Mouse (Mus musculus) adrenal gland (tissue): ENCODE results near the gene Sh2d6.

Experiments used
- intact Hi-C: fragments of 180-260 bp; cut with DNase I; formaldehyde crosslinking; loops from one replicate; pipeline ENCODE4 v1.15.1; 2025
- long read RNA-seq, 2 experiments: library from polyadenylated mRNA; unstranded; transcript quantifications; one replicate each; pipeline ENCODE4 v2.0.0; 2020; ENCODE audit warnings: borderline replicate concordance in 1 of 2; ENCODE audit not compliant: insufficient replicate concordance in 1 of 2

Gene Sh2d6
- long read RNA-seq, experiment 1: 0 reads
- long read RNA-seq, experiment 2: 0 reads

DNA sequence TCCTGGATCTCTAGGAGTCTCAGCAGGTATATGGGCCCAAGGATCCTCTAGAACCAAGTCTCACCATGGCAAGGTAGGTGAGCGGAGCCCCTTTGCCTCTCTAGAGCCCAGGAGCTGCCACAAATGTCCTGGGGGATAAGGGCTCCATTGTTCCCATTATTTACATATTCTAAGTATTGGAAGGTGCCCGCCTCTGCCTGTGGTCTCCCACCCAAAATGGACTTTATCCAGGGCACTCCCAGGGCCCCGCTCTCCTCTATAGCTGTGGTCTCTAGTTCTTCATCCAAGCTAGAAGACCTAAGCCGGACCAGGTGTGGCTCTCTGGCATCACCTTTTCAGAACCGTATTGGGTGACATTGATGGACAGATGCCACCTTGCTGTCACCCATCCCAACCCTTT lies at the start of gene Sh2d6:
Sh2d6 (minus strand) TSS at position 101 of the 400 bp plus-strand sequence.
- intact Hi-C loops: no loop called here

DNA sequence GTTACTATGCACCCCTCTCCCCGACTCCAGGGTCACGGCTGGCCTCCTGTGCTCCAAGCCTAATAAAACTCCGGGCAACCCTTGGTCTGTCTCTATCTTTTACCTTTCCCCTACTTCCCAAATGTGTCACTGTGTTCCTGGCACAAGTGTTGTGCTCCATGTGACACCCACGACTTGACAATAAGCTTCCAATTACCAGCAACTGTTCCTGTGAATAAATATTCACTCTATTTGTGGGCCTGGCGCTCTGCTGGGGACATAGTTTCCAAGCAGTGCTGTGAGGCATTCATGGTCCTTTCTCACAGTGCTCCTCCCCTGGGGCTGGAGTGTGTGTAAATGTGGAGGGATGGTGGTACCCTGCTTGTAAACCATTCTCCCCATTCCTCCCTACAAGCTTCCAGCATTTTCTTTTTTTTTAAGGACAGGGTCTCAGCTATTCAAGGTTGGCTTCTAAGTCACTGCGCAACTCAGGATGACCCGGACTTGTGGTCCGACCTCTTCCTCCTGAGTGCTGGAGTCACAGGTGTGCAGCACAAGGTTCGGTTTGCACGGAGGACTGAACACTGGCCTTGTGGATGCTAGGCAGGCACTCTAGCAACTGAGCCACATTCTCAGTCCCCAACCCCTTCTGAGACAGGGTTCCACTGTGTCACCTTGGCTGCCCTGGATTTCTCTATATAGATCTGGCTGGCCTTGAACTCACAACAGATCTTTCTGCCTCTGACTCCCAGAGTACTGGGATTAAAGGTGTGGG lies 49.3 kb upstream of the Sh2d6 start:
- intact Hi-C loops: no loop called here

GRCm38 (mm10) chr6:72568736-72569135 lies 47.2 kb upstream of the Sh2d6 start:
- intact Hi-C loops: no loop called here

DNA sequence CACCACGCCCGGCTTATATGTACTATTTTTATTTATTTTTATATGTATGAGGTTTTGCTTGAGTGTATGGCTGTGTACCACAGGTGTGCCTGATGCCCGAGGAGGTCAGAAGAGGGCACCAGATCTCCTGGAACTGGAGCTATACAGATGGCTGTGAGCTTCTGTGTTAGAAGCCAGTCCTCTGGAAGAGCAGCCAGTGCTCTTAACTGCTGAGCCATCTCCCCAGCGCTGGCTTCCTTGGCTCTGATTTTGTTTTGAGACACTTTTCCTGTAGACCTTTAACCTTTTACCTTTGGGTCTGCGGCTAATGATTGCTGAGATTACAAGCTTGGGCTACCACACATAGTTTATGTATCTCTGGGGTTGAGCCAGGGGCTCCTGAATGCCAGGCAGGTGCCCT lies 46.0 kb upstream of the Sh2d6 start:
- intact Hi-C loops: loop anchor here (2.0 kb wide), 1 partner anchor 139 kb away; no protein-coding TSS in a partner anchor

GRCm38 (mm10) chr6:72566044-72566443 lies 44.5 kb upstream of the Sh2d6 start:
- intact Hi-C loops: loop anchor here (1.0 to 2.0 kb wide), 2 partner anchors 31 to 137 kb away; no protein-coding TSS in a partner anchor

DNA sequence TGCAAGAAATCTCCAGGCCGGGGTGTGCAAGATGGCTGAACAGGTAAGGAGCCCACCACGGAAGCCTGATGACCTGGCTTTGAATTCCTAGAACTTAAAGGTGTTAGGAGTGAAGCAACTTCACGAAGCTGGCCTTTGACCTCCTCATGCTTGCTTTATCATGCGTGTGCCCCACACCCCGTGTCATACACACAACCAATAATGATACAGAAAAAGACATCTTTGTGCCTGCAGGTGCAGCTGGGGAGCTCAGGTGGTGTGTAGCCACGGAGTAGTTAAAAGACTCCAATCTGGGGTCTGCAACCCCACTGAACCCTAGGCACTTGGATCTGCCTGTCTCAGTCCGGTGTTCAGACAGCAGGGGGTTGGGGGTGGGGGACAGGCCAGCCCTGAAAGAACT lies 44.0 kb upstream of the Sh2d6 start:
- intact Hi-C loops: no loop called here

DNA sequence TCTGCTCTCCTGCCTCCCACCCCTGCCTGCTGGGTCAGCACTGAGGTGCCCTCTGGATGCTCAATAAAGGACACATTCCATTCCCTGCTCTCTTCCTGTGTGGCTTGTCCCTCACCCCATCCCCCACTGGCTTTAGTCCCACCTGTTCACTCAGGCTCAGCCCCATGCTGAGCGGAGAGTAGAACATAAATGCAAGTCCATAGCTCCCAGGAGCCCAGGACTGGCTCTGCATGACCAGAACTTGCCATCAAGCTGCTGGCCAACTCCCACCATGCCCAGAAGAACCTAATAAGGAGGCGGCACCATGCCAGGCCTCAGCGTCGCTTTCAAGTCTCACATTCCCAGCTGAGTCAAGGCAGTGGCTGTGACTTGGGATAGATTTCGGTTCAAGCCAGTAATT lies 41.4 kb upstream of the Sh2d6 start:
- intact Hi-C loops: no loop called here

DNA sequence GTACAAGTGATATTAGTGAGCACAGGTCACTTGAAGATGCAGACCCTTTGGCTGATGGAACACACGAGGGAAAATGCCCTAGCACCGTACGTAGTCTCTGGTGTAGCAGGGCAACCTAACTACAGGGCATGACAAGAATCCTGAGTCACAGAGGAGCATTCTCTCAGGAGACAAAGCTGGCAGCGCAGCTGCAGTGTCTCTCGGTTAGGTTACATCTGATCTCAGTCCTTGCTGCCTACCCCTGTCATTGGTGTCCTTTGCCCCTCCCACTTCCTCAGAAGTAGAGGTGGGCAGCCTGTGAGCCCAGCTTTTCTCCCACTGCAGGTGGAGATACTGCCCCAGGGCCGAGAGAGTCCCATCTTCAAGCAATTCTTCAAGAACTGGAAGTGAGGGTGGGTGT lies 41.0 kb upstream of the Sh2d6 start:
- intact Hi-C loops: no loop called here

DNA sequence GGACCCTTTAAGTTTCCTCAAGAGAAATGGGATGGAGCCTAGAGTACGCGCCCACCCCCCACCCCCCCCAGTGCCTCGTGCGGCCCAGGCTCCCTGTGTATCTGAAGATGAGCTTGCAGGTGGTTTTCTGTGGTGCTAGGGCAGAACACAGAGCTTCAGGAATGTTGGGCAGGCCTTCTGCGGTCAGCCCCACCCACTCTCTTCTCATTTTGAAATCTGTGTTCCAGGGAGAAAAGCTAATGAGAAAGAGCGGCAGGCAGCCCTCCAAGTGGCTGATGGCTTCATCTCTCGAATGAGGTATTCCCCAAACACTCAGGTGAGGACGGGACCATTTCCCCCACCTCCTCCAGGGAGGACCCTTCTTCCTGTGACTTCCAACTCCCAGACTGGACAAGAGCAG lies 39.3 kb upstream of the Sh2d6 start:
- intact Hi-C loops: no loop called here

DNA sequence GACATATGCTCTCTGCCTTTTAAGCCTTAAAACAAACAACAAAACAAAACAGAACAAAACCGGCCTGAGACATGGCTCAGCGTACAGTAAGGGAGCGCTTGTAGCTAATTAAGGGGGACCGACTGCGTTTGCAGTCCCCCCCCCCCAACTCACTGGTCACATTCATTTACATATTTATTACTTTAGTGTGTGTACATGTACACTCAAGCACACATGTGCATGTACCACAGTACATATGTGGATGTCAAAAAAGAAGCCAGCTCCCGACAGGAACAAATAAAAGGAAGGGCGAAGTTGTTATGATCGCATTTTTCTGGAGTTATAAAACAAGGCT lies 31.5 kb upstream of the Sh2d6 start:
- intact Hi-C loops: no loop called here

GRCm38 (mm10) chr6:72552171-72553078 lies 30.9 kb upstream of the Sh2d6 start:
- intact Hi-C loops: no loop called here

DNA sequence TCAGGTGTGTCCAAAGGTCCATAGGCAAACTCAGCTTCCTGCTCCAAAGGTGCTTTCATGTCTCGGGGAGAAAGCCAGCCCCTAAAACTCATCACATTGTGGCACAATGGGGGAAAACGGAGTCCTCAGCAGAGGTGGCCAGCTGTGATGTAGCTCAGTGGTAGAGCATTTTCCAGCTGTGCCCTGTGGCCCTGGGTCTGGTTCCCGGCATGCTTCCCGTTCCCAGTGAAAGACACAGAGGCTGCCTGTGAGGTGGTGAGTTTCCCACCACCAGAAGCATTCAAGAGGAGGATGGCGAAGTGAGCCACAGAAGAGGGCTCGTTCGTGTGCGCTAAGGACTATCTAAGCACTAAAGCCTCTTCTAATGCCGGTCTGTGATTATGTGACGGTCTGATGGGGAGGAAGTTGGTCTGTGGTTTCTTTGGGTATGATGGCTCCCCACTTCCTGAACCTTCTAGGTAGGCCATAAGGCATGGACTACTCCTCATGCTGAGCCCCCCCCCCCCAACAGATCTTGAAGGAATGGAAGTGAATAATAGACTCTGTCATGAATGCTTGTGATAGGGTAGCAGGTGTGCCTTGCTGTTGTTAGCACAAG lies 29.1 kb upstream of the Sh2d6 start:
- intact Hi-C loops: no loop called here

DNA sequence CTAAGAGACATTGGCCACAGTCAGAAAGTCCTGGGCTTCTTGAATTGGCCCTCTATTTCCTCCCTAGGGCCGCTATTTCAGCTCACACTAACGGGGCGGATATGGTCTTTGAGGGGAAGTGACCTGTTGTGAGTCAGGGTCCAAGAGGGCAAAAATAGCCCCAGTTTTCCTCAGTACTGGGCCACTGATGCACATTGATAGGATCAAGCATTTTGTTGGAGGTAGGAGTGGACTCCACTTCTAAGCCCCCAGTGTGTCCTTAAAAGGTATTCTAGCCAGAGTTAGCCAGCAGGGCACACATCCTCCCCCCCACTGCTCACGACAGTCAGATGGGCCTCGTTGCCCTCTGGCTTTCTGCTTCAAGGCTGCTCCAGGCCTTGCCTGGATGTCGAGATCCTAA lies 28.5 kb upstream of the Sh2d6 start:
- intact Hi-C loops: no loop called here

GRCm38 (mm10) chr6:72549041-72549580 lies 27.6 kb upstream of the Sh2d6 start:
- intact Hi-C loops: no loop called here

- intact Hi-C loops: no loop called here
Measured at GRCm38 (mm10) chr6:72547862-72548261, 26.4 kb upstream of the Sh2d6 start.

- intact Hi-C loops: no loop called here
Measured at GRCm38 (mm10) chr6:72547121-72547520, 25.6 kb upstream of the Sh2d6 start.

DNA sequence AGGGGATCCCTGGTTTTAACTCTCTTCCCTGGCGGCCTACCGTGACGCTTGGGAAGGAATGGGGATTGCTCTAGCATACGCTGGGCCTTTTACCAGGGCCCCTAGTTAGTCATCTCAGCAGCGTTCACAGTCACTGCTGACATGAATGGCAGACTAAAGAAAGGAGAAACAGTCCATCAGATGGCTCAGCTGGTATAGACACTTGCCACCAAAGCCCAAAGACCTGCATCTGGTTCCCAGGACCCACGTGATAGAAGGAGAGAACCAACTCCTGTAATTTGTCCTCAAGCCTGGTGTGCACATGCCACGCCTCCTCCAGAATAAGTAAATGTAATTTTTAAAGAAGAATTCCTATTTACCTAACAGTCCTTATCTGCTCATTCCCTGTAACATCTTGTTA lies 23.9 kb upstream of the Sh2d6 start:
- intact Hi-C loops: no loop called here

DNA sequence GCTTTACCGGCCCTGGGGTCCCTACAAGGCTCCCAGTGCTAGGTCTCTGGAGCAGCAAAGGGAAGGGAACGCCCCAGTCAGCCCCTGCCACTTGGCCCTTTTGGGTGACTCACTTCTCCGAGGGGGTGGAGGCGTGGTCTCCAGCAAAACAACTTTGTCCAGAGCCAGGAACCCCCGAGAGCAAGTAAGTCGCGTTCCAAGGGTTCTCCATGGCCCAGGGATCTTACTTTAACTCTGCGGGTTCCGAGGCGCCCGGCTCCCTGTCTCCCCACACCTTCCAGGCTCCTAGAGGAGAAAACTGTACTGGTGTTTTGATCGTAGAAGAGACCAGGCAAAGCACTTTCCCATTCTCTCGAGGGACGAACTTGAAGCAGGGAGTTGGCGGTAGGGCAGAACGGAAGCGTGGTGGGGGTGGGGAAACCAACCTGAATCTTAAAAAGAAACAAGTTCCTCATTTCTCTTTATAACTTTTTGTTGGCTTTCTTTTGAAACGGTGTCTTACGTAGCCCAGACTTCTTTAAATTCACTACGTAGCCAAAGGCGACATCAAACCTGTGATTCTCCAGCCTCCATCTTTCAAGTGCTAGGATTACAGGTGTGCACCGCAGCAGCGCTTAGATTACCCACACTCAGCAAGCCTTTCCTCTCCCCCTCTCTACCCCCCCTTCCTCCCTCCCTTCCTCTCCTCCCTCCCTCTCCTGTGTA lies 22.9 kb upstream of the Sh2d6 start, which contains the start of gene Capg:
Capg (plus strand) TSS at position 109 of the 705 bp plus-strand sequence.
- intact Hi-C loops: no loop called here

DNA sequence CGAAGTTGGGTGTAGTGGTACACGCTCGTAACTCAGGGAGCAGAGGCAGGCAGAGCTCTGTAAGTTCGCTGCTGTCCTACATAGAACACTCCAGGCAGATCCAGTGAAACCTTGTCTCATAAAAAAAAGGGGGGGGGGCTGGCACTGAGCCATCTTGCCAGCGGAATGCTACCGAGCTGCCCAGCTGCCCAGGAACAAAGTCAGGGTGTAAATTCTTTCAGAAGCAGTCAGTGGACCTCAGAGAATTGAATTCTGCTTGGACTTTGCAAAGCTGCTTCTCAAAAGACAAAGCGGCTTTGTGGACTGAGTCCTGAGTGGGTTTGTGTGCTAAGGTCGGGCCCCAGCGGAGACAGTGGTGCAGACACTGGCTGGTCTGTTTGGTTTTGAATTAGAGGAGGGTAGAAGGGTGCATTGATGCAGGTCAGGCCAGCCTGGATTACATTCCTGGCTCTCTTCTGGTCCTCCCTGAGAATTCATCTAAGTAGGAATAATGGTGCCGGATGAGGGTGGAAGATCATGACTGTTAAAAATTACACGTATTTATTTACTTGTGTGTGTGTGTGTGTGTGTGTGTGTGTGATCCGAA lies 21.9 kb upstream of the Sh2d6 start:
- intact Hi-C loops: no loop called here

DNA sequence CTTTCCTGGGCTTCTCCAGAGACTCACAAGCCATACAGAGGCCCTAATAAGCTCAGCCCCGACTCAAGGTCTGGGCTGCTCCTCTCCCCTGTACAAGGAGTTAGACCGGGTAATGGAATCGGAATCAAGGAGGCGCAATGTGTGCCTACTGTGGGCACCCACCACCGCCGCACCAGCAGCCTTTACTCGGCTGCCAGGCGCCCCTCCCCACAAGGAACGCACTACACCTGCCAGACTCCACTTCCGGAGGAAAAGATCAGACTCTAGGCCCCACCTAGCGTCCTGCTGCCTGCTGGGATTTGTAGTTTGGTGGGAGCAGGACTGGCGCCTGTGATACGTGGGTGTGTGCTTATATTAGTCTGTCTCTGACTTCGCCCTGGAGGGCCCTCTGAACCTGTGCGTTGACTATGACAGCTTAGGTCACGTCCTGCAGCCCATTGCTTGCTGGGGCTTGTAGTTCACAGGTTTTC lies 17.1 kb upstream of the Sh2d6 start:
- intact Hi-C loops: no loop called here
